Mouse (Mus musculus): Measurements from ENCODE around the gene Kcnj10. TPM values are rescaled to one million over a fixed set of nuclear protein-coding genes. Genes with fewer than 3 reads are reported as not detected.
A peak's percentile ranks its signal among the peaks of the same experiment; 100 is the strongest.

Kcnj10 gene
- 93.5 and 169 TPM in 2 replicates for polyA plus RNA-seq (2012; ENCODE audit: insufficient read depth, insufficient read length, low replicate concordance, missing spikeins)

- Histone ChIP-seq H3K27ac (ENCODE audit: insufficient read depth, low read depth, low read length) (peak within 1 kb of the TSS; percentile 62; the same call in 1 of the 2 replicates), H3K4me1 (ENCODE audit: control insufficient read depth, insufficient read depth, low read length) (peaks cover 10% of the 10 kb centered on the region), H3K4me3 (ENCODE audit: insufficient read depth, low read depth, low read length) (peak within 1 kb of the TSS; percentile 39)
- 2% methylated on average over 38 of the region's 38 CpGs for WGBS
- TF ChIP-seq POLR2A (IDR thresholded peaks at IDR 0.05; ENCODE audit: insufficient read depth, low read depth, low read length) (no peak), CTCF (IDR thresholded peaks at IDR 0.05; ENCODE audit: insufficient read depth, low read depth, low read length) (no peak)
Measured at GRCm38 (mm10) chr1:172340729-172341321, at the start of gene Kcnj10. Gene Kcnj10, plus strand, starts transcription at chr1:172341210.

GRCm38 (mm10) chr1:172292880-172293279, 48.1 kb upstream of the Kcnj10 start:
- Histone ChIP-seq H3K27ac (ENCODE audit: insufficient read depth, low read depth, low read length) (peak overlapping the region; percentile 62), H3K4me1 (ENCODE audit: control insufficient read depth, insufficient read depth, low read length) (peaks cover 33% of the 10 kb centered on the region), H3K4me3 (ENCODE audit: insufficient read depth, low read depth, low read length) (no peak overlapping the region)
- no peak for TF ChIP-seq CTCF (IDR thresholded peaks at IDR 0.05; ENCODE audit: insufficient read depth, low read depth, low read length)
- TF ChIP-seq POLR2A (IDR thresholded peaks at IDR 0.05; ENCODE audit: insufficient read depth, low read depth, low read length) = no peak
- WGBS = 44% methylated on average over 2 of the region's 2 CpGs

GRCm38 (mm10) chr1:172293449-172293848, 47.6 kb upstream of the Kcnj10 start:
- Histone ChIP-seq H3K4me3 (ENCODE audit: insufficient read depth, low read depth, low read length) (no peak overlapping the region), H3K27ac (ENCODE audit: insufficient read depth, low read depth, low read length) (peak overlapping the region; percentile 62), H3K4me1 (ENCODE audit: control insufficient read depth, insufficient read depth, low read length) (peaks cover 36% of the 10 kb centered on the region)
- WGBS = 48% methylated on average over 11 of the region's 11 CpGs
- no peak for TF ChIP-seq CTCF (IDR thresholded peaks at IDR 0.05; ENCODE audit: insufficient read depth, low read depth, low read length)
- TF ChIP-seq POLR2A (IDR thresholded peaks at IDR 0.05; ENCODE audit: insufficient read depth, low read depth, low read length) = no peak

- H3K4me3 ChIP-seq (ENCODE audit: insufficient read depth, low read depth, low read length) = peak overlapping the region; percentile 46
- 54% methylated on average over 4 of the region's 4 CpGs for WGBS
- TF ChIP-seq CTCF (IDR thresholded peaks at IDR 0.05; ENCODE audit: insufficient read depth, low read depth, low read length) = no peak
- TF ChIP-seq POLR2A (IDR thresholded peaks at IDR 0.05; ENCODE audit: insufficient read depth, low read depth, low read length) = no peak
- peak overlapping the region; percentile 81; the same call in 1 of the 2 replicates for H3K27ac ChIP-seq (ENCODE audit: insufficient read depth, low read depth, low read length)
- peaks cover 51% of the 10 kb centered on the region for H3K4me1 ChIP-seq (ENCODE audit: control insufficient read depth, insufficient read depth, low read length)
Measured at GRCm38 (mm10) chr1:172295751-172296197, 45.2 kb upstream of the Kcnj10 start.

- H3K4me3 ChIP-seq (ENCODE audit: insufficient read depth, low read depth, low read length) = peak overlapping the region; percentile 46
- WGBS = 59% methylated on average over 6 of the region's 6 CpGs
- TF ChIP-seq POLR2A (IDR thresholded peaks at IDR 0.05; ENCODE audit: insufficient read depth, low read depth, low read length) (no peak), CTCF (IDR thresholded peaks at IDR 0.05; ENCODE audit: insufficient read depth, low read depth, low read length) (no peak)
Measured at GRCm38 (mm10) chr1:172296816-172297510, 44.0 kb upstream of the Kcnj10 start.

GRCm38 (mm10) chr1:172297611-172298537, 43.1 kb upstream of the Kcnj10 start, which contains the start of gene Atp1a2:
Gene Atp1a2, minus strand, starts transcription at chr1:172298064.
- peak within 1 kb of the TSS; percentile 81 for H3K27ac ChIP-seq (ENCODE audit: insufficient read depth, low read depth, low read length)
- WGBS = 18% methylated on average over 16 of the region's 16 CpGs
- H3K4me3 ChIP-seq (ENCODE audit: insufficient read depth, low read depth, low read length) = peak within 1 kb of the TSS; percentile 46
- TF ChIP-seq POLR2A (IDR thresholded peaks at IDR 0.05; ENCODE audit: insufficient read depth, low read depth, low read length) = peak; percentile 54; the same call in 1 of the 2 replicates
- no peak for TF ChIP-seq CTCF (IDR thresholded peaks at IDR 0.05; ENCODE audit: insufficient read depth, low read depth, low read length)
- H3K4me1 ChIP-seq (ENCODE audit: control insufficient read depth, insufficient read depth, low read length) = peaks cover 57% of the 10 kb centered on the region

More at GRCm38 (mm10) chr1:172296816-172297510, 44.0 kb upstream of the Kcnj10 start:
- peak overlapping the region; percentile 81 for H3K27ac ChIP-seq (ENCODE audit: insufficient read depth, low read depth, low read length)
- peaks cover 56% of the 10 kb centered on the region for H3K4me1 ChIP-seq (ENCODE audit: control insufficient read depth, insufficient read depth, low read length)

GRCm38 (mm10) chr1:172299528-172299927, 41.5 kb upstream of the Kcnj10 start:
- 51% methylated on average over 7 of the region's 7 CpGs for WGBS
- no peak overlapping the region for H3K4me3 ChIP-seq (ENCODE audit: insufficient read depth, low read depth, low read length)
- peak overlapping the region; percentile 78; the same call in 1 of the 2 replicates for H3K27ac ChIP-seq (ENCODE audit: insufficient read depth, low read depth, low read length)
- peaks cover 44% of the 10 kb centered on the region for H3K4me1 ChIP-seq (ENCODE audit: control insufficient read depth, insufficient read depth, low read length)
- no peak for TF ChIP-seq CTCF (IDR thresholded peaks at IDR 0.05; ENCODE audit: insufficient read depth, low read depth, low read length)
- TF ChIP-seq POLR2A (IDR thresholded peaks at IDR 0.05; ENCODE audit: insufficient read depth, low read depth, low read length) = no peak

GRCm38 (mm10) chr1:172300247-172300646, 40.8 kb upstream of the Kcnj10 start:
- WGBS = 71% methylated on average over 5 of the region's 5 CpGs
- Histone ChIP-seq H3K4me3 (ENCODE audit: insufficient read depth, low read depth, low read length) (no peak overlapping the region), H3K27ac (ENCODE audit: insufficient read depth, low read depth, low read length) (peak overlapping the region; percentile 78), H3K4me1 (ENCODE audit: control insufficient read depth, insufficient read depth, low read length) (peaks cover 47% of the 10 kb centered on the region)
- no peak for TF ChIP-seq POLR2A (IDR thresholded peaks at IDR 0.05; ENCODE audit: insufficient read depth, low read depth, low read length)
- TF ChIP-seq CTCF (IDR thresholded peaks at IDR 0.05; ENCODE audit: insufficient read depth, low read depth, low read length) = no peak
